Mouse (Mus musculus) subcutaneous adipose tissue, adult 2 months (tissue): ENCODE data around the gene Hoxc5. TPM values are rescaled to one million over a fixed set of nuclear protein-coding genes. Genes with fewer than 3 reads are reported as not detected.

Source experiments
- polyA plus RNA-seq: library from polyadenylated mRNA; depleted of rRNA; stranded (reverse); fragments of >200 nt; gene quantifications from 2 replicates; pipeline ENCODE4 v1.2.3, GENCODE M21; 2012; ENCODE audit warnings: low replicate concordance; rRNA removed

The Hoxc5 gene
- polyA plus RNA-seq = 4.7 and 14.5 TPM in 2 replicates

GRCm38 (mm10) chr15:102967312-102967510 lies at the start of gene Hoxc5:
Gene Hoxc5 (plus strand): TSS chr15:102967443.

GRCm38 (mm10) chr15:102921053-102922011 lies 45.9 kb upstream of the Hoxc5 start, which contains the start of gene Hoxc13:
Gene Hoxc13 (plus strand): TSS chr15:102921103.

GRCm38 (mm10) chr15:102936279-102936972 lies 30.8 kb upstream of the Hoxc5 start, which contains the start of gene Hoxc12:
Gene Hoxc12 (plus strand): TSS chr15:102936757.

GRCm38 (mm10) chr15:102954192-102955006 lies 12.8 kb upstream of the Hoxc5 start, which contains the start of gene Hoxc11:
Gene Hoxc11 (plus strand): TSS chr15:102954427.

GRCm38 (mm10) chr15:102966776-102967311 lies 399 bp upstream of the Hoxc5 start, which contains the start of gene Hoxc10:
Gene Hoxc10 (plus strand): TSS chr15:102966796.

GRCm38 (mm10) chr15:102976171-102976570 lies 8.9 kb downstream of the Hoxc5 start, which contains the start of gene Hoxc9:
Gene Hoxc9 (plus strand): TSS chr15:102976439.

GRCm38 (mm10) chr15:102990461-102991397 lies 23.5 kb downstream of the Hoxc5 start, which contains the start of gene Hoxc8:
Gene Hoxc8 (plus strand): TSS chr15:102990607.

GRCm38 (mm10) chr15:102997939-102998355 lies 30.7 kb downstream of the Hoxc5 start, which contains the start of gene Hoxc6:
Gene Hoxc6 (plus strand): TSS chr15:102998257.

GRCm38 (mm10) chr15:103018636-103019035 lies 51.4 kb downstream of the Hoxc5 start, which contains the start of gene Hoxc4:
Gene Hoxc4 (plus strand): TSS chr15:103018934.

Other genes with a start within 250 kb of the Hoxc5 start
- gene Calcoco1, start 245.3 kb upstream of the Hoxc5 start, polyA plus RNA-seq = 76.5 and 77.4 TPM in 2 replicates
- not detected in 2 replicates for gene Hoxc13, start 46.3 kb upstream of the Hoxc5 start, polyA plus RNA-seq
- not detected in 2 replicates for gene Hoxc12, start 30.7 kb upstream of the Hoxc5 start, polyA plus RNA-seq
- gene Hoxc11, start 13.0 kb upstream of the Hoxc5 start, polyA plus RNA-seq = 0.89 and 2.2 TPM in 2 replicates
- 7.2 and 24.5 TPM in 2 replicates for gene Hoxc10, start 647 bp upstream of the Hoxc5 start, polyA plus RNA-seq
- gene Hoxc9, start 9.0 kb downstream of the Hoxc5 start, polyA plus RNA-seq = 3.5 and 6.2 TPM in 2 replicates
- 8.0 and 35.1 TPM in 2 replicates for gene Hoxc8, start 23.2 kb downstream of the Hoxc5 start, polyA plus RNA-seq
- 17.5 and 41.7 TPM in 2 replicates for gene Hoxc6, start 30.8 kb downstream of the Hoxc5 start, polyA plus RNA-seq
- gene Hoxc4, start 51.5 kb downstream of the Hoxc5 start, polyA plus RNA-seq = 2.0 and 3.9 TPM in 2 replicates
- gene Smug1, start 199.6 kb downstream of the Hoxc5 start, polyA plus RNA-seq = 18.0 and 24.1 TPM in 2 replicates